Mouse (Mus musculus) embryo, embryonic 9.5 days (tissue): ENCODE data around the gene Rnase2b.
"Not testable (repeated sequence)": the region's sequence is repeated elsewhere in the genome, so short reads cannot be mapped to it uniquely, and the experiment has no call there.

Experiments used
- DNase-seq: peaks from one replicate; pipeline ENCODE4 v3.0.0-alpha.2; 2017; ENCODE audit errors: extremely low spot score

Rnase2b gene

GRCm38 (mm10) chr14:51161976-51162375, at the start of gene Rnase2b:
Gene Rnase2b, plus strand, starts transcription at chr14:51162260.
- not testable (repeated sequence) for DNase-seq

GRCm38 (mm10) chr14:51113476-51113875, 48.6 kb upstream of the Rnase2b start:
- no peak for DNase-seq

GRCm38 (mm10) chr14:51113916-51114560, 48.0 kb upstream of the Rnase2b start, which contains the start of gene Eddm3b:
Gene Eddm3b, plus strand, starts transcription at chr14:51114426.
- no peak for DNase-seq

- DNase-seq: no peak
Observed at GRCm38 (mm10) chr14:51125684-51126083, 36.4 kb upstream of the Rnase2b start.

- DNase-seq: no peak
Observed at GRCm38 (mm10) chr14:51127648-51128258, 34.3 kb upstream of the Rnase2b start.

- no peak for DNase-seq
Observed at GRCm38 (mm10) chr14:51128775-51129623, 33.1 kb upstream of the Rnase2b start.

GRCm38 (mm10) chr14:51129624-51129975, 32.5 kb upstream of the Rnase2b start:
- DNase-seq: no peak

GRCm38 (mm10) chr14:51130315-51130940, 31.6 kb upstream of the Rnase2b start:
- no peak for DNase-seq

GRCm38 (mm10) chr14:51131086-51131815, 30.8 kb upstream of the Rnase2b start:
- DNase-seq: no peak

GRCm38 (mm10) chr14:51132372-51132771, 29.7 kb upstream of the Rnase2b start:
- DNase-seq: no peak

GRCm38 (mm10) chr14:51140342-51140741, 21.7 kb upstream of the Rnase2b start:
- DNase-seq: no peak

- DNase-seq: no peak
Observed at GRCm38 (mm10) chr14:51142119-51142518, 19.9 kb upstream of the Rnase2b start.

- no peak for DNase-seq
Observed at GRCm38 (mm10) chr14:51142568-51142967, 19.5 kb upstream of the Rnase2b start.

GRCm38 (mm10) chr14:51143287-51143686, 18.8 kb upstream of the Rnase2b start:
- DNase-seq: no peak

- DNase-seq: no peak
Observed at GRCm38 (mm10) chr14:51143937-51144336, 18.1 kb upstream of the Rnase2b start.

- no peak for DNase-seq
Observed at GRCm38 (mm10) chr14:51144451-51144850, 17.6 kb upstream of the Rnase2b start.

- DNase-seq: no peak
Observed at GRCm38 (mm10) chr14:51145521-51145920, 16.5 kb upstream of the Rnase2b start.

GRCm38 (mm10) chr14:51146685-51147084, 15.4 kb upstream of the Rnase2b start, which contains the start of gene Rnase1:
Gene Rnase1, minus strand, starts transcription at chr14:51146785.
- DNase-seq: no peak

GRCm38 (mm10) chr14:51148006-51148405, 14.1 kb upstream of the Rnase2b start:
- no peak for DNase-seq

- DNase-seq: no peak
Observed at GRCm38 (mm10) chr14:51149164-51149563, 12.9 kb upstream of the Rnase2b start.

GRCm38 (mm10) chr14:51150206-51150831, 11.7 kb upstream of the Rnase2b start:
- DNase-seq: no peak
